Mouse (Mus musculus) neural tube, embryonic 15.5 days (tissue): ENCODE measurements at regions not wholly inside any gene's neighbourhood (a gene's known extent, or its start where the extent isn't known, plus 50 kb on each side); places are given as distances from the start of the nearest gene placed in this dataset.
A peak's percentile ranks its signal among the peaks of the same experiment; 100 is the strongest.

Experiments used
- ATAC-seq: fragments of 200-750 bp; cut with Nextera tagmentation; 2 replicates; pipeline ENCODE4 v1.8.0; 2017; ENCODE audit warnings: mild to moderate bottlenecking, moderate TSS enrichment, moderate library complexity; ENCODE audit not compliant: low FRiP score
- H3K27ac ChIP-seq: fragments of 300-500 bp; sonication (generic); replicated peaks from 2 replicates; pipeline ENCODE4 v1.5.1; 2015; ENCODE audit warnings: mild to moderate bottlenecking, inconsistent platforms
- H3K27me3 ChIP-seq: fragments of 300-500 bp; sonication (generic); replicated peaks from 2 replicates; pipeline ENCODE4 v1.6.1; 2015; ENCODE audit warnings: inconsistent platforms
- H3K36me3 ChIP-seq: fragments of 300-500 bp; sonication (generic); 2 replicates; pipeline ENCODE4 v1.6.1; 2015; ENCODE audit warnings: inconsistent platforms
- H3K4me1 ChIP-seq: fragments of 300-500 bp; sonication (generic); 2 replicates; pipeline ENCODE4 v1.6.1; 2015; ENCODE audit warnings: inconsistent platforms
- H3K4me2 ChIP-seq: fragments of 300-500 bp; sonication (generic); 2 replicates; pipeline ENCODE4 v1.6.1; 2015; ENCODE audit warnings: inconsistent platforms, mild to moderate bottlenecking, moderate library complexity
- H3K4me3 ChIP-seq: fragments of 300-500 bp; sonication (generic); replicated peaks from 2 replicates; pipeline ENCODE4 v1.5.1; 2015; ENCODE audit warnings: mild to moderate bottlenecking, inconsistent platforms
- H3K9ac ChIP-seq: fragments of 300-500 bp; sonication (generic); replicated peaks from 2 replicates; pipeline ENCODE4 v1.6.1; 2015; ENCODE audit warnings: mild to moderate bottlenecking, inconsistent platforms
- H3K9me3 ChIP-seq: fragments of 300-500 bp; sonication (generic); replicated peaks from 2 replicates; pipeline ENCODE4 v1.6.1; 2016; ENCODE audit warnings: inconsistent platforms
- WGBS: fragments of 180-500 bp; shearing (Covaris S2); methylation state at CpG from one replicate; pipeline ENCODE4 v1.1.7; 2015; ENCODE audit warnings: mixed read lengths; 5-methylcytosine and 5-hydroxymethylcytosine counted together

GRCm38 (mm10) chr14:25353804-25354203 lies 105.2 kb upstream of the Zmiz1 start:
- no peak overlapping the region for H3K9ac ChIP-seq
- no peak overlapping the region for H3K27ac ChIP-seq
- H3K9me3 ChIP-seq: no peaks in the 10 kb centered on the region
- no peak overlapping the region for H3K4me3 ChIP-seq
- no peaks in the 10 kb centered on the region for H3K36me3 ChIP-seq
- ATAC-seq: no peak
- H3K4me1 ChIP-seq: no peaks in the 10 kb centered on the region
- WGBS: 74% methylated on average over 8 of the region's 8 CpGs
- H3K27me3 ChIP-seq: no peaks in the 10 kb centered on the region
- H3K4me2 ChIP-seq: no peak overlapping the region

- Histone ChIP-seq H3K36me3 (no peaks in the 10 kb centered on the region), H3K4me1 (no peaks in the 10 kb centered on the region), H3K27me3 (no peaks in the 10 kb centered on the region), H3K4me3 (no peak overlapping the region), H3K9ac (no peak overlapping the region), H3K4me2 (no peak overlapping the region), H3K9me3 (no peaks in the 10 kb centered on the region), H3K27ac (no peak overlapping the region)
- 85% methylated on average over 7 of the region's 7 CpGs for WGBS
- ATAC-seq: no peak
These were observed 104.6 kb upstream of the Zmiz1 start for GRCm38 (mm10) chr14:25354288-25354850.

- H3K27me3 ChIP-seq: no peaks in the 10 kb centered on the region
- H3K9me3 ChIP-seq: no peaks in the 10 kb centered on the region
- WGBS: 95% methylated on average over 9 of the region's 9 CpGs
- H3K4me2 ChIP-seq: no peak overlapping the region
- ATAC-seq: no peak
- H3K4me1 ChIP-seq: no peaks in the 10 kb centered on the region
- no peaks in the 10 kb centered on the region for H3K36me3 ChIP-seq
- H3K4me3 ChIP-seq: no peak overlapping the region
- no peak overlapping the region for H3K9ac ChIP-seq
- no peak overlapping the region for H3K27ac ChIP-seq
These were observed 101.2 kb upstream of the Zmiz1 start for GRCm38 (mm10) chr14:25357805-25358204.

- Histone ChIP-seq H3K4me1 (no peaks in the 10 kb centered on the region), H3K27ac (no peak overlapping the region), H3K27me3 (no peaks in the 10 kb centered on the region), H3K4me2 (no peak overlapping the region), H3K36me3 (no peaks in the 10 kb centered on the region), H3K9me3 (no peaks in the 10 kb centered on the region), H3K4me3 (no peak overlapping the region), H3K9ac (no peak overlapping the region)
- ATAC-seq: no peak
- 95% methylated on average over 3 of the region's 3 CpGs for WGBS
These were observed 99.1 kb upstream of the Zmiz1 start for GRCm38 (mm10) chr14:25359824-25360294.

GRCm38 (mm10) chr14:25360726-25361125 lies 98.3 kb upstream of the Zmiz1 start:
- no peaks in the 10 kb centered on the region for H3K36me3 ChIP-seq

GRCm38 (mm10) chr14:25361129-25361528 lies 97.9 kb upstream of the Zmiz1 start:
- no peaks in the 10 kb centered on the region for H3K27me3 ChIP-seq
- no peak overlapping the region for H3K9ac ChIP-seq
- peaks cover 6% of the 10 kb centered on the region; the same call in 1 of the 2 replicates for H3K4me1 ChIP-seq
- no peaks in the 10 kb centered on the region for H3K9me3 ChIP-seq
- no peak overlapping the region for H3K4me3 ChIP-seq
- no peaks in the 10 kb centered on the region for H3K36me3 ChIP-seq
- 69% methylated on average over 3 of the region's 3 CpGs for WGBS
- H3K4me2 ChIP-seq: no peak overlapping the region
- no peak for ATAC-seq
- H3K27ac ChIP-seq: no peak overlapping the region

More at GRCm38 (mm10) chr14:25360726-25361125, 98.3 kb upstream of the Zmiz1 start:
- no peak for ATAC-seq
- Histone ChIP-seq H3K4me3 (no peak overlapping the region), H3K27me3 (no peaks in the 10 kb centered on the region), H3K9ac (no peak overlapping the region), H3K9me3 (no peaks in the 10 kb centered on the region), H3K4me2 (no peak overlapping the region), H3K27ac (no peak overlapping the region), H3K4me1 (0 out of 2 replicates have a peak, but pooled peaks cover 2% of the 10 kb centered on the region)
- WGBS: 75% methylated on average over 9 of the region's 9 CpGs

GRCm38 (mm10) chr14:25362771-25363170 lies 96.2 kb upstream of the Zmiz1 start:
- ATAC-seq: no peak
- no peak overlapping the region for H3K27ac ChIP-seq
- 12% methylated on average over 1 of the region's 1 CpGs for WGBS

GRCm38 (mm10) chr14:25365226-25365800 lies 93.7 kb upstream of the Zmiz1 start:
- no peaks in the 10 kb centered on the region for H3K27me3 ChIP-seq
- no peak for ATAC-seq
- no peak overlapping the region for H3K9ac ChIP-seq
- H3K36me3 ChIP-seq: no peaks in the 10 kb centered on the region
- H3K4me1 ChIP-seq: peaks cover 11% of the 10 kb centered on the region
- 79% methylated on average over 10 of the region's 10 CpGs for WGBS
- H3K4me2 ChIP-seq: no peak overlapping the region
- no peaks in the 10 kb centered on the region for H3K9me3 ChIP-seq
- H3K4me3 ChIP-seq: no peak overlapping the region
- H3K27ac ChIP-seq: no peak overlapping the region

More at GRCm38 (mm10) chr14:25362771-25363170, 96.2 kb upstream of the Zmiz1 start:
- Histone ChIP-seq H3K9me3 (no peaks in the 10 kb centered on the region), H3K4me1 (peaks cover 8% of the 10 kb centered on the region; the same call in 1 of the 2 replicates), H3K4me2 (no peak overlapping the region), H3K4me3 (no peak overlapping the region), H3K36me3 (no peaks in the 10 kb centered on the region), H3K27me3 (no peaks in the 10 kb centered on the region), H3K9ac (no peak overlapping the region)

GRCm38 (mm10) chr14:25366009-25366408 lies 93.0 kb upstream of the Zmiz1 start:
- Histone ChIP-seq H3K4me2 (no peak overlapping the region), H3K36me3 (no peaks in the 10 kb centered on the region), H3K27ac (no peak overlapping the region), H3K4me3 (no peak overlapping the region), H3K9me3 (no peaks in the 10 kb centered on the region), H3K27me3 (no peaks in the 10 kb centered on the region), H3K9ac (no peak overlapping the region), H3K4me1 (peaks cover 18% of the 10 kb centered on the region)
- no peak for ATAC-seq
- 82% methylated on average over 5 of the region's 5 CpGs for whole genome bisulfite sequencing

- H3K4me3 ChIP-seq: no peak overlapping the region
- H3K36me3 ChIP-seq: no peaks in the 10 kb centered on the region
- H3K4me1 ChIP-seq: peaks cover 34% of the 10 kb centered on the region
- no peak overlapping the region for H3K4me2 ChIP-seq
- no peak overlapping the region for H3K9ac ChIP-seq
- no peak overlapping the region for H3K27ac ChIP-seq
- 69% methylated on average over 6 of the region's 6 CpGs for WGBS
- ATAC-seq: no peak
- no peaks in the 10 kb centered on the region for H3K27me3 ChIP-seq
- no peaks in the 10 kb centered on the region for H3K9me3 ChIP-seq
These were observed 88.5 kb upstream of the Zmiz1 start for GRCm38 (mm10) chr14:25370306-25371020.

- Histone ChIP-seq H3K9me3 (no peaks in the 10 kb centered on the region), H3K4me3 (no peak overlapping the region), H3K9ac (no peak overlapping the region), H3K4me1 (peaks cover 29% of the 10 kb centered on the region), H3K27me3 (no peaks in the 10 kb centered on the region), H3K36me3 (no peaks in the 10 kb centered on the region), H3K4me2 (no peak overlapping the region), H3K27ac (no peak overlapping the region)
- no peak for ATAC-seq
- whole genome bisulfite sequencing: 83% methylated on average over 5 of the region's 5 CpGs
These were observed 88.0 kb upstream of the Zmiz1 start for GRCm38 (mm10) chr14:25371021-25371400.

- Histone ChIP-seq H3K27ac (peak overlapping the region; percentile 49), H3K36me3 (no peaks in the 10 kb centered on the region), H3K4me1 (peaks cover 27% of the 10 kb centered on the region), H3K9me3 (no peaks in the 10 kb centered on the region), H3K27me3 (no peaks in the 10 kb centered on the region), H3K9ac (no peak overlapping the region), H3K4me2 (no peak overlapping the region), H3K4me3 (no peak overlapping the region)
- peak; percentile 76 for ATAC-seq
- 38% methylated on average over 4 of the region's 4 CpGs for WGBS
These were observed 87.3 kb upstream of the Zmiz1 start for GRCm38 (mm10) chr14:25371661-25372060.
